Mouse (Mus musculus): Measurements from ENCODE around the gene Nkx6-1.

The Nkx6-1 gene

GRCm38 (mm10) chr5:101664945-101665615 is at the start of gene Nkx6-1:
Gene Nkx6-1 (minus strand): TSS chr5:101664996.
- DNase-seq, result peak; percentile 82

GRCm38 (mm10) chr5:101713064-101713613 is 48.3 kb upstream of the Nkx6-1 start:
- no peak for DNase-seq

GRCm38 (mm10) chr5:101703374-101704260 is 38.8 kb upstream of the Nkx6-1 start:
- DNase-seq, result no peak

GRCm38 (mm10) chr5:101702636-101703035 is 37.8 kb upstream of the Nkx6-1 start:
- no peak for DNase-seq

GRCm38 (mm10) chr5:101700607-101701006 is 35.8 kb upstream of the Nkx6-1 start:
- DNase-seq, result no peak

- peak; percentile 32 for DNase-seq
Observed at GRCm38 (mm10) chr5:101688581-101688980, 23.8 kb upstream of the Nkx6-1 start.

GRCm38 (mm10) chr5:101683340-101683739 is 18.5 kb upstream of the Nkx6-1 start:
- no peak for DNase-seq

GRCm38 (mm10) chr5:101680338-101680737 is 15.5 kb upstream of the Nkx6-1 start:
- no peak for DNase-seq

GRCm38 (mm10) chr5:101669381-101669780 is 4.6 kb upstream of the Nkx6-1 start:
- no peak for DNase-seq

- no peak for DNase-seq
Observed at GRCm38 (mm10) chr5:101668475-101668874, 3.7 kb upstream of the Nkx6-1 start.

- no peak for DNase-seq
Observed at GRCm38 (mm10) chr5:101668028-101668427, 3.2 kb upstream of the Nkx6-1 start.

GRCm38 (mm10) chr5:101667263-101667990 is 2.6 kb upstream of the Nkx6-1 start:
- no peak for DNase-seq

GRCm38 (mm10) chr5:101666713-101667112 is 1.9 kb upstream of the Nkx6-1 start:
- DNase-seq, result no peak

- no peak for DNase-seq
Observed at GRCm38 (mm10) chr5:101666091-101666490, 1.3 kb upstream of the Nkx6-1 start.

GRCm38 (mm10) chr5:101664423-101664921 is 324 bp downstream of the Nkx6-1 start:
- DNase-seq, result no peak

GRCm38 (mm10) chr5:101663621-101664422 is 974 bp downstream of the Nkx6-1 start:
- no peak for DNase-seq

GRCm38 (mm10) chr5:101663176-101663575 is 1.6 kb downstream of the Nkx6-1 start:
- peak; percentile 45 for DNase-seq

- DNase-seq, result no peak
Observed at GRCm38 (mm10) chr5:101662485-101662884, 2.3 kb downstream of the Nkx6-1 start.

- no peak for DNase-seq
Observed at GRCm38 (mm10) chr5:101661561-101662211, 3.1 kb downstream of the Nkx6-1 start.

- DNase-seq, result no peak
Observed at GRCm38 (mm10) chr5:101660666-101661065, 4.1 kb downstream of the Nkx6-1 start.

- no peak for DNase-seq
Observed at GRCm38 (mm10) chr5:101659411-101659971, 5.3 kb downstream of the Nkx6-1 start.
